Mouse (Mus musculus) forelimb bud, embryonic 11.5 days (tissue): ENCODE measurements around the gene Slc9a5.

Source experiments
- DNase-seq: peaks from one replicate; pipeline ENCODE4 v3.0.0-alpha.2; 2012; ENCODE audit warnings: low read depth, low spot score

Slc9a5 gene

DNA sequence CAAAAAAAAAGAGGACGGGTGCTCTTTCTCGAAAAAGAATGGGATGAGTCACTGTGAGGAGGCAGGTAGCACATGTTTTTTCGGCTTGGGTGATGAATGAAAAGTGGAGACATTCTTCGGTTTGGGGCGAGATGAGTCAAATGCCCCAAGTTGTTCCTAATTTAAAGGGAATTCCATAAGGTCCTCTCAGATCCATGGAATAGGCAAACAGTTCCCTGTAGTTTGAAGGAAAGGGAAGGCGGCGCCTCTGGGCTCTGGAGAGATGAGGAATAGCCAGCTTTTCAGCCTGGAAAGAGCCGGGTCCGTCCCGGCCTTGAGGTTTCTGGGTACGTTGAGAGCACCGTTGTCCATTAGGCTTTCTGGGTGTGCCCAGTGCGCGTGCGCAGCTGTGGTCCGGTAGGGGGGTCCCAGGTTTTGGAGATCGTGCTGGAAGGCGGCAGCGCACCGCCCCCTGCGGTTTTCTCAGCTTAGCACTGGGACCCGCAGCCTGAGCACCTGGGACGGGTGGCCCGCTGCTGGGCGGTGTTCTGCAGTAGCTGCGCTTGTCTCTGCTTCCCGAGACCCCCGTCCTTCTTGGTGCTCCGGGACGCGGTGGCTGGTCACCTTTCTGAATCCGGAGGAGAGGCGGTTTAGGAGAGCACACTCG, at the start of gene Slc9a5:
Slc9a5 (plus strand) TSS at position 394 of the 646 bp plus-strand sequence.
- peak; percentile 83 for DNase-seq

DNA sequence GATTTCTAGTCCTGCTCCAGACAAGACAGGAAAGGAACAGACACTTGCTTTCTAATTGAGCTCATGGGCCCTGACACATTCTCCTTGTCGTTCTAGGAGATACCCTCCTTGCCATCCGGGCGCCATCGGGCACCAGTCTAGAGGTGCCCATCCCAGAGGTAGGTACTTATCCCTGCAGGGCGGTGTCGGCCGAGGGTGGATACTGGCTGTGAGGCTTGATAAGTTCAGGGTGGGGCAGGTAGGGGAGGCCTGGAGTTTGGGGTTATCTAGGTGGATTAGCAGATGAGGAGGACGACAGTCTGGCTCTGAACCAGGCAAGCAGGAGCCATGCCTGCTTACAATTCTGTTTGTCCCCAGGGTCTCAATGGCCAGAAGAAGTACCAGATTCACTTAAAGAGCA, 48.7 kb upstream of the Slc9a5 start:
- no peak for DNase-seq

DNA sequence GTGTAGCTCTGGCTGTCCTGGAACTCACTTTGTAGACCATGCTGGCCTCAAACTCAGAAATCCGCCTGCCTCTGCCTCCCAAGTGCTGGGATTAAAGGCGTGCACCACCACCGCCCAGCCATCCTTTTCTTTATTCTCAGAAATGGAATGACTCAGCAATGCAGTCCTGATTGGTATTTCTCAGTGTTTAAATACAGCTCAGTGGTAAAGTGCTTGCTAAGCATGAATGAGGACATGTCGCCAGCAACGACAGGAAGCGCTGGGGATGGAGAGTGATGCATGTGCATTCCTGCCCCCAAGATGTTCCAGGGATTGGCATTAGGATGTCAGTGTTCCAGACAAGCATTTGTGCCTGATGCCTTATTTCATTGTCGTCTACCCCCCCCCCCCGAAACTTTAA, 45.2 kb upstream of the Slc9a5 start:
- no peak for DNase-seq

DNA sequence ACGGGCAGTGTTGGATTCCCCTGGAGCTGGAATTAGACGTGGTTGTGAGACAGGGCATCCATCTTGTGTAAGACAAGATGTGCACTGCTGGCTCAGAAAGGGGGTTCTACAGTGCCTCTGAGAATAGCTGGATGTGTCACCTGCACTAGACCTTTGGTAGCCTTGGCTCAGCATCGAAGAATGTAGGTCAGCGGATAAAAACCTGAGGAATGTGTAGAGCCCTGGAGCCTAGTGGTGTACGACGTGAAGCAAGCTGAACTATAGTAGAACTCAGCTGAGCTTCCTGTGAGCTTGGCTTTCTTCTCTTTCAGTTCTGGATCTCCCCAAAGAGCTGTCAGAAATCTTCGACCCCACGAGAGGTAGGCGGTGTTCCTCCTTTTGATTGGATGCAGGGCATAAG, 44.8 kb upstream of the Slc9a5 start:
- no peak for DNase-seq

DNA sequence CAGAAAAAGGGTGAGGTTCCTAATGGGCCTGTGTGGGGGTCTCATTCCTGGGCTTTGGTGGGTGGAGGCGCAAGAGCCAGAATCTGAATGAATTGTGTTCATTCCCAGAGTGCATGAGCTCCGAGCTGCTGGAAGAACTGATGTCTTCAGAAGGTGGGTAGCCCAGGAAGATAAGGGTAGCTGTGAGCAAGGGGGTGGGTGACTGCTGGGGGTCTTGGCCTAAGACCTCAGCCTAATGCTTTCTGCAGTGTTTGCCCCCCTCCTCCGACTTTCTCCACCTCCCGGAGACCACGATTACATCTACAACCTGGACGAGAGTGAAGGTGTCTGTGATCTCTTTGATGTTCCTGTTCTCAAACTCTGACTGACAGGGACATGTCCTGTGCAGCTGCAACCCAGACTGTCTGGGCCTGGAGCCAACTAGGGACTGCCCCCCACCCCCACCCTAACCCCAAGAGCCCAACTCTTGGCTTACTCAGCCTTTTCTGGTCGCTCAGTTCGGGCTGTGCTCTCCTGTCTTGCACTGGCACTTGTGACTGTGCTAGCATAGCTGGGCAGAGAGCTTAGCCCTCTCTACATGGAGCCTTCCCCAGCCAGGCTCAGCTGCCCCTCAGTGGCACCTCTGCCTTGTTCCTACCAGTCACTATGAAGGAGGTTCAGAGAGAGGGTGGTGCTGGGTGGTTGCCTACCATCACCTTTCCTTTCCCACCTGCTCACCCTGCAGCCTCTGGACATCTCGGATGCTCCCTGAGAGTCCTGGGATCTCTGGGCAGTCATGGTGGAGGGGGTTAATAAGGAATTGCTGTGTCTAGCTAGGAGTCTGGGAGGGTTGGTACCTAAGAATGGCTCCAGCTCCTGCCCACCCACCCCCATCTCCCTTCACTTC, 44.1 kb upstream of the Slc9a5 start:
- DNase-seq: no peak

DNA sequence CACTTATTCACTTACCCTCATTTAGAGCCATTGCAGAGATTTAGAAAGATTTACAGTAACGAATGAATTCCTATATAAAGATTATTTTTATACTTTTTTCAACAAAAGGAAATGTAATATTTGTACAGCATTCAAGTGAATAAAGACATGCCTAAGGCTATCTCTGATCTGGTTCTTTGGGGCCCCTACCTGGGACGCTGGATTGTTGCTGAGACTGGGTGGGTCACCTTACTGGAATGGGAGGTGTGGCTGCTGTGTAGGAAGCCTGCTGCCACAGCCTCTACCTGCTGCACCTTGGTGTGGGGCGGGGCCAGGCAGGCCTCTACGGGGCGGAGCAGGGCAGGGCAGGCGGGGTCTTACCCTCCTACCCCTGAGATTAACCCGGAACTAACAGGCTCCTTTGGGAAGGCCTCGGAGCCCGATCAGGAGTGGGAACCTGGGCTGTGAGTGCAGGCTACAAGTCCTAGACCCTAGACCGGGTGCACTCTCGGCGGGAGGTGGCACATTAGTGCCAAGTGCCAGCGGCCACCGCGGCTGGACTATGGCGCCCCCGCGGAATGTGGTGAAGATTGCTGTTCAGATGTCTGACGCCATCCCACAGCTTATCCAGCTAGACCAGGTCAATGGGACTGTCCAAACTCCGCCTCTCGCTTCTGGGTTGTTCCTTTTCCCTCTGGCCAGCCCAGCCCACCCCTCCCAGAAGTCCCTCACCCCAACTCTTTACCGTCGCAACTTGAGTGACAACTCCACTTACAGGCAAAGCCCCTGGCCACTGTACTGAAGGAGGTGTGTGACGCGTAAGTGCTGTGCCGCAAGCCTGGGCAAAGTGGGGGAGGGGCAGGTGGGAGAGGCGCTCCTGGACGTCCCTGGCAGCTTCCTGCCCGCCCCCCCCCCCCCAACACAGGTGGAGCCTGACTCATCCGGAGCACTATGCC, 43.2 kb upstream of the Slc9a5 start, which contains the start of gene Elmo3:
Elmo3 (plus strand) TSS at position 391 of the 935 bp plus-strand sequence.
- DNase-seq: peak; percentile 62

DNA sequence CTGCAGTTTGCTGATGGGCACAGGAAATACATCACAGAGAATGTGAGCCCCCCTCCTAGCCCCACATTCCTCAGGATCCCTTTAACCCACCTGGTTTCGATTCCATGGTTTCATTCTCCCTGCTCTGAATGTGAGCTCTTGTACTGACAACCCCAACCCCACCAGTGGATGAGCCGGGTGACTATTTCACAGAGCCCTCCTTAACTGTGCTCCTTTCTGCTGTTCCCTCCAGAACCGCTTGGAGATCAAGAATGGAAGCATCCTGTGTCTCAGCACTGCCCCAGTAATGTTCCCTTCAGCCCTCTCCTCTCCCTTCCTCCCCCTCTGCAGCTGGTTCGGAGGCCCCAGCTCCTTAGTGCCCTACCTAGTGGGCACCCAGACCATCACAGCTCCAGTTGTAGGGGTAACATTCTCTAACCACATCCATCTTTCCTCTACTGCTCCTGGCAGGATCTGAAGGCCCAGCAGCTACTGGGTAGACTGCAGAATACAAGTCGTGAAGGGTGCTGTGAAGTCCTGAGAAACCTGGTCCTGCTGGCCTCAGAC, 42.4 kb upstream of the Slc9a5 start:
- peak; percentile 47 for DNase-seq

DNA sequence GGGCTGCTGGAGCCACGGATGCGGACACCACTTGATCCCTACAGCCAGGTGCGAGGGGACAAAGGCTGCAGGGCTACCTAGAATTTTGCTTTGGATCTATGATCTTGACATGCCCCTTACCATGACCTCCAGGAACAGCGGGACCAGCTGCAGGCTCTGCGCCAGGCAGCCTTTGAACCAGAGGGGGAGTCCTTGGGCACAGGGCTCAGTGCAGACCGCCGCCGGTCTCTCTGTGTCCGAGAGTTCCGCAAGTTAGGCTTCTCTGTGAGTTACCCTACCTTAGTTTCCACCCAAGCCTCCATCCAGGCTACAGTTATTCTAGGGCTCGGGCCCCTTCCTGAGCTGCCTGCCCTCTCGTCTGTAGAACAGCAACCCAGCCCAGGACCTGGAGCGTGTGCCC, 41.0 kb upstream of the Slc9a5 start:
- no peak for DNase-seq

DNA sequence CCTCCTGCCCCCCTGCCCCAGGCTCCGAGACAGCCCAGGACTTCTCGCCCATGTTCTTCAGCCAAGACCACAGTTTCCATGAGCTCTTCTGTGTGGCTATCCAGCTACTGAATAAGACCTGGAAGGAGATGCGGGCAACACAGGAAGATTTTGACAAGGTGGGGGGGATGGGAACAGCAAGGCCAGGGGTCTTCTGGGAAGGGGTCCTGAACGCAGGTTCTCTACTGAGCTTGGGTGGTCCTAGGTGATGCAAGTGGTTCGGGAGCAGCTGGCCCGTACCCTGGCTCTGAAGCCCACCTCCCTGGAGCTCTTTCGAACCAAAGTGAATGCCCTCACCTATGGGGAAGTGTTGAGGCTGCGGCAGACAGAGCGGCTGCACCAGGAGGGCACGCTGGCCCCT, 40.2 kb upstream of the Slc9a5 start:
- DNase-seq: no peak

DNA sequence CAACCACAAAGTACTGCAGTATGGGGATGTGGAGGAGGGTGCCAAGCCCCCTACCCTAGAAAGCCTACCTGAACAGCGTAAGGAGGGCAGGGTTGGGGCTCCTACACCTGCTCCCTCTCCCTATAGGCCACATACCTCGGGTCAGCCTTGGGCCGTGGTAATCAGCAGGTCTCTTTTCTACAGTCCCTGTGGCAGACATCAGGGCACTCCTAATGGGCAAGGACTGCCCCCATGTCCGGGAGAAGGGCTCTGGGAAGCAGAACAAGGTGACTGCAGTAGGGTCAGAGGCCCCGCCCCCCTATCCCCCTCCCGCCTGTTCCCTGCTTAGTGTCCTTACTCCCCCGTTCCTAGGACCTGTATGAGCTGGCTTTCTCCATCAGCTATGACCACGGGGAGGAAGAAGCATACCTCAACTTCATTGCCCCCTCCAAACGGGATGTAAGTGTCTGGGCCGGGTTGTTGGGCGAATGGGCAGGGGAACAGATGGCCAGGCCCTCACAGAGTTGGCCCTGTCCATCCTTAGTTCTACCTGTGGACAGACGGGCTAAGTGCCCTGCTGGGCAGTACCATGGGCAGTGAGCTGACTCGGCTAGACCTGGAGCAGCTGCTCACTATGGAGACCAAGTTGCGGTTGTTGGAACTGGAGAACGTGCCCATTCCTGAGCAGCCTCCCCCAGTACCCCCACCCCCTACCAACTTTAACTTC, 39.3 kb upstream of the Slc9a5 start:
- DNase-seq: no peak

DNA sequence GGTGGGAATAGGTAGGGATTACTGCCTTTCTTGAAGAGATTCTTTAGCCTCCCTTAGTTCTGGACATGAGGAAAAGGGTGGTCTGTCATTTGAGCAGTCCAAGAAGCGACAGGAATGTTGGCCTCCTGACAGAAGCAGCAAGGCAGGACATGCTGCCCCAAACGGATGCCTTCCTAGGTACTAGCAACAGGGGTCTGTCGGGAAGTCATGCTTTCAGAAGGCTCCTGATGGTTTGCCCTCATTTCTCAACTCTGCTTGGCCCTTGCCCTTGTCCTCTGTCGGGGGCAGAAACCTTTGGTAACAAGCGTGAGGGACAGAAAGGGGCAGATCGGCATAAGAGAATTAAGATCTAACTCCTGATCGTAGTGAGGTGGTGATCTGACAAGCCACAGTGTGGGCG, 38.5 kb upstream of the Slc9a5 start:
- DNase-seq: no peak

DNA sequence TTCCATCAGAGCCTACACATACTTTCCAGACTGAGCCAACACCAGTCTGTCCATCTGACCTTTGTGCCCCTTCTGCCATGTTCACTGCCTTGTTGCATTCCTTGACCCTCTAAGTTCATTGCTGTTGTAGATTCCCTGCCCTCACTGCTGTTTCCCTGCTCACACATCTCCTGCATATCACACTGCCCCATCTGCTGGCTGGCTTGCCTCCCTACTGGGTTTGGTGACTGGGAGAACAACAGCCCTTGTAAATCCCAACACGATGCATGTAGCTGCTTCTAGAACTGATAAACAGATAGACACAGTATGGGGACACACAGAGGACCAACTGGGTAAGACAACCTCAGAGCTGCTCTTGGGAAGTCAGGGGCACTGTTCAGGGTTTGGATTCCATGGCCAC, 36.9 kb upstream of the Slc9a5 start:
- no peak for DNase-seq

DNA sequence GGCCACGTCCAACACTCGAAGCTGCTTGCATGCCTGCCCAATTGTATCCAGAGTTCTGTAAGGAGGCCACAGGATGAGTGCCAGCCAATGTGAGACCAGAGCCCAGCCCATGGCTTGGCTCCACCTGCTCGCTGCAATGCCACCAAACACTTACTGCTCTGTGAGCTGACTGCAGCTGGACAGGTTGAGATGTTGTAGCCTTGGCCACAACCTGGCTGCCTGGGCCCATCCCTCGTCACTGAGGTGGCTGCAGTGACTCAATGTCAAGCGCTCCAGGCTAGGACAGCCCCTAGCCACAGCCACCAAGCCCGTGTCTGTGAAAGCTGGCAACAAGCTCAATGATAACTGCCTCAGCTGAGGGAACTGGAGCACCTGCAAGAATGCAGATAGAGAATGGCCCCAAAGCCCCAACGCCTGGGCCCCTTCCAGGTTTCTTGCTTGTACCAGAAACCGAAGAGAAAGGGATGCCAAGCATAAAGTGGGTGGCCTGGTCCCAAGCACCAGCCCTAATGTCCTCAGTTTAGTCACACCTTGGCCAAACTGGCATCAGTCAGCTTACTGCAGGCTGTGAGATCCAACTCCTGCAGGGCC, 35.7 kb upstream of the Slc9a5 start:
- DNase-seq: no peak

DNA sequence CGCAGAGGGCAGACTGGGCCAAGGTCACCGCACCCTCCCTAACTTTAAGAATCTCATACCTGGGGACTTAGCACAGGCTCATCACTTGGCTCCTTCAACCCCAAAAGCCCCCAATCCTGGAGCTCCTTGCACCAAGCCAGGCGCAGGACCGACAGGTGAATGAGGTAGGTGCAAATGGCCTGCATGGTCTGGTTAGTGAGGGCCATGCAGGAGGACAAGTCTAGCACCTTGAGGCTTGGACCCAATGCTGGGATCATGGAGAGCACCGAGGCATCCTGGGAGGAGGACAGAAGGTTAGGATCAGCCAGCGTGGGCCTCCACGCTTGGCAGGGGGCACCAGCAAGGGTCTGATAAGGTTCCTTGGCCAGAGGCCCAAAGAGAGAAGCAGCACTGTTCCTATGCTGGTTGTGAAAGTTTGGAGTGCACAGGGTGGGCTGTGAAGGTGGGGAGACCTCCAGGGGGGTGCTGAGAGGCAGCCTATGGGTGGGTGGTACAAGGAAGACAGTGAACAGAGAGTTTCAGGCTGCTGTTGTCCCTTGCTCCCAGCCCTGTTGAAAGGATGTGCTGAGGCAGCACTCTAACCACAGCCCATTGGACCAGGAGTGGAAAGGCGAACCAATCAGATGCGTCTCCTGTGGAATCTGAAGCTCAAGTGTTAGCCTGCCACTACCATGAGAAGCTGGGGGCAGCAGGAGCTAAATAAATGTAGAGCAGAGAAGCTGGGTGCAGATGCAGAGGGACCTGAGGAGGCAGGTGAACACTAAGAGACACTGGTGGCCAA, 34.8 kb upstream of the Slc9a5 start:
- no peak for DNase-seq

DNA sequence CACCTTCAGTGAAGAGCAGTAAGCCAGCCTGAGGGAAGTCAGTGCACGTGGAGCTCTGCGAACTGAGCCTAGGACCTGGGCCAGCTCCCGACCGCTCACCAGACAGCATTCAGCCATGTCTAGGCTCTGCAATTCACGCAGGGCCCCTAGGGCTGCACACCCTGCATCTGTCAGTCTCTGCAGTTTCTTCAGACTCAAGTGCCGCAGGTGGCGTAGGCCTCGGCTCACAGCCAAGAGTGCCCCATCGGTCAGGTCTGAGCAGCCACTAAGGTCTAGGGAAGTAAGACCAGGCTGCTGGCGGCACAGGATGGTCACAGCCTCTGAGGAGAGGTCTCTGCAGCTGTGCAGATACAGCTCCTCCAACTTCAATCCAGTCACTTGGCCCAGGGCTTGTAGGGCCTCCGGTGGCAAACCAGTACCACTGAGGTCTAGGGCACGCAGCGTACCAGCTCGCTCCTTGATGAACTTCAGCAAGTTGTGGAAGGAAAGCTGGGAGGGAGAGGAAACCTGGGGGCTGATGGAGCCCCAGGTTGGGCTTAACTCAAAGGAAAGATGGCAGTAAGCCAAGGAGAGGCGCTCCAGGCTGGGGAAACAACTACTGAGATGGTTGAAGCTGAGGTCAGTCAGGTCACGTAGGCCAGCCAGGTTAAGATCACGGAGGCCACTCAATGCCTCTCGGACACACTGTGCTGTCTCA, 33.4 kb upstream of the Slc9a5 start:
- DNase-seq: no peak

DNA sequence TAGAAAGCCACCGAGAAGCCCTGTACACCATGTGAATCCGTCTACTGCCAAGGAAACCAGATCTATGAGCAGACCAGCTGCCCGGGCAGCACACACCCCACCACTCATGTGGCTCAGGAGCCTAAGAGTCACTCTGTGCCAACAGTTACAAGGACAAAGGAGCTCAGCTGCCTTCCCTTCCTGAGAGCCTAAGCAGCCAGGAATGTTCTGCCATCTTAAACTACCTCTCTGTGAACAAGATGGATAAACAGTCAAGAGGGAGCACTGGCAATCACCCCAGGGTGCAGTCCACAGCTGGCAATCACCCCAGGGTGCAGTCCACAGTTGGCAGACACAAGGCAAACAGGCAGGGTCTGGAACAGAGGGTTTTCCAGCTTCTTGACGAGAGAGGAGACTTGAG, 30.7 kb upstream of the Slc9a5 start:
- DNase-seq: no peak

DNA sequence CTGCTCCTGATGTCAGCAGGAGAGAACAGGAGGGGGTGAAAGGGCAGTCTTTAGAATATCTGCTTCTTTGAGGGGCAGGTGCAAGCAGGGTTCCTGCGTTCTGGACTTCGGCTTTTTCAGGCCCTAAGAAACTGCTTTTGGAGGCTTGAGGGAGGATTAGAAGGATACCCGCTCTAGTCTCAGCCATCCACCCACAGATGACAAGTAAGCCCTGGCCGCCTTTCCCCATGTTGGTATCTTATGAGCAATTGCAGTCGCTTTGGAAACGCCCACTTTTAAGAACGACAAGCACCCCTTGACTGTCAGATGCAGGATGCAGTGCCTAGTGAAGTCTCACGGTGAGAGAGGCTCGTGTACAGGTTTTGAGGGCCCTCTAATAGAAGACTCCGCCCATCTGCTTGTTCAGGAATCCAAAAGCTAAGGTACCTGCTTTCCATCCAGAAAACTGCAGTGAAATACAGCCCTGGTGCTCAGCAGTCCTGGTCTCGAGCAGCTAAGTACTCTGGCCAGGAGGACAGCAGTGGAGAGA, 29.9 kb upstream of the Slc9a5 start:
- DNase-seq: no peak

DNA sequence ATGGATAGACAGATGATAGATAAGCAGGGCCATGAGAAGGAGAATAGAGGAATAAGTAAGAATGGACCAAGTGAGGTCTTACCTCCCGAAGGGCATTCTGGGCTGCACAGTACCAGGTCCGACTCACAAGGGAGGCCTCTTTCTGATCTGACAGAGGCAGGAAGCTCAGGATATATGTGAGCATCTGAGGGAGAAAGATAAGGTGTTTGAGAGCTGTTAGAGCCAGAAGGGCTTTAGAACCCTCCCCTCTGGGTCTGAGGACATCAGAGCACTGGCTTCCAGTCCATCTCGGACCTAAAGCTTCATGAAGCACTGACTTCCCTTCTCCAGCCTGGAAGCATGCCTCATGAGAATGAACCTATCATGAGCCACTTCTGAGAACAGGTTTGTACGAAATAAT, 25.5 kb upstream of the Slc9a5 start:
- no peak for DNase-seq

DNA sequence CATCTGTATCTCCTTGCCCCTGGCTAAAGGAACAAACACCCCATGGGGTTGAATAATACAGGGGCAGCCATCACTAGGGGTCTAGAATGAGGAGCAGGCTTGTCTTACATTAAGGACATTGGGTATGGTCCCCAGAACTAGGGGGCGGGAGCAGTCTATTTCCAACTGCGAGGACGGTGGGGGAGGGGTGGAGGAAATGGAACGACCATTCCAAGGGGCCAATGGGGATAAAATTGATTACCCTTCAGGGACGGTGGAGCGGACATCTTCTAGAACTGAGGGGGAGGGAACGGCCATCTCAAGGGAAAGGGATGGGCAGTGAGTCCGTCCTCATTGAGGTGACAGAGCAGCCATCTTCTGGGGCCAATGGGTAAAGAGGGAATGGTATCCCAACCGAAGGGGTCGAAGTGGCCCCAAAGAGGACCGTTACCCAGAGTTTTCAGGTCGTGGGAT, 23.0 kb upstream of the Slc9a5 start:
- DNase-seq: peak; percentile 14
